Mouse (Mus musculus) adrenal gland, adult 18-20 months (tissue): Measurements from ENCODE around the gene Txn2. TPM values are rescaled to one million over a fixed set of nuclear protein-coding genes. Genes with fewer than 3 reads are reported as not detected.
A peak's percentile ranks its signal among the peaks of the same experiment; 100 is the strongest.

Experiments used
- DNase-seq, 2 experiments: peaks; one replicate each; pipeline ENCODE4 v3.0.0; 2021 to 2022; ENCODE audit warnings: low spot score in 2 of 2
- total RNA-seq, 2 experiments: library from RNA; stranded (reverse); gene quantifications; 1 replicate in 1 of 2; 2 replicates in 1 of 2; pipeline ENCODE4 v1.2.3; 2021

Gene Txn2
- total RNA-seq, 2 experiments from 2014 or later: 544 to 611 TPM

DNA sequence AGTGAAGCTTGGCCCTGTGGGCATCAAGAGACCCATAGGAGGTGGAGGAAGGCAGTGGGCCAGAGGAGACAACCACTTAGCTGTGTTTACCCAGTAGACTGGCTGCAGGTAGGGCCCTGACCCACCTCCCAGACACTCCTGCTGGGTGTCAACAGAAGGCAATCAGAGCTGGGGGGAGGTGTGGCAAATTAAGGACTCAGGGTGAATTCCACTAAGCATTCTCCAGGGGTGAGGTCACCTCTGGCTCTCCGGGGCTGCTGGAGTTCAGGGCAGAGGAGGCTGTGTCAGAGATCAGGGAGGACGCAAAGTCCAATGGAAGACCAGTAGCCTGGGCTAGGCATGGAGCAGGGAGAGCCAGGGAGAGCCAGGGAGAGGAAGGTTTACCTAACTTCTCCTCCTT is 17.7 kb downstream of the Txn2 start:
- peak in 1 of 2 experiments; percentile 37 for DNase-seq

DNA sequence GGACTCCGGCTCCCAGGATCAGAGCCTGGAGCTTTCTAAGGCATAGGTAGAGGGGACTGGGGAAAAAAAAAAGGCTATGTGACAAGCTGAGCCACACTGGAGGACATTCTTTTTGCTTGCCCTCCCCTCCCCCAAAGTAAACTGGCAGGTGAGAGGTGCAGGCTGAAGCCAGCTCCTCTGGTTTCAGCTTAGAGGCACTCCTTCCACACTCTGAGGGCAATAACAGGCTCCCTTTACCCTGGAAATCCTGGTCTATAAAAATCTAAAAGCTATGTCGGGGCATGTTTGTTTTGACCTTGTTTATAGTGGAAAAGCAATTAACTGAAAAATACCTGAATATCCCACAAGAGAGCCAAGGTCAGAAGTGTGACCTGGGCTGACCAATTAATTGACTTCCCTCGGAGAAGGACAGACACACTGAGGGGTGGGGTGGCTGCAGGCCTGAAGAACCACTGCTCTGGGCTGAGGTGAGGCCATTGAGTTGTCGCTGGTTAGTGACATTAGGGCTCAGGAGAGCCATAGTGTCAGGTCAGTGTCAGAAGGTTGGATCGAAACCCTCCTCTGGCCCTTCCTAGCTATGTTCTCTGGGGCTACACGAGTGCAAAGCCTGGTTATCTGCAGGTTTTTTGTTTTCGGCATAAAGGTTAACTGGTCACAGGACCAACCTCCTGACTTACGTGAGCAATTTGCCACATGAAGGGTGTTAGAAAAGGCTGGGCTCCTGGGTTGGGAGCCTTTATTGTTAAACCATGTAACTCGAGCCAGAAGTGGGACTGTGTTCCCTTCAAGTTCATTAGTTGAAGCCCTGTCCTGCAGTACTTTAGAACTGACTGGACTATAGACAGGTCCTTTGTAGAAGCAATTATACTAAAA is 20.9 kb downstream of the Txn2 start:
- DNase-seq: no peak

DNA sequence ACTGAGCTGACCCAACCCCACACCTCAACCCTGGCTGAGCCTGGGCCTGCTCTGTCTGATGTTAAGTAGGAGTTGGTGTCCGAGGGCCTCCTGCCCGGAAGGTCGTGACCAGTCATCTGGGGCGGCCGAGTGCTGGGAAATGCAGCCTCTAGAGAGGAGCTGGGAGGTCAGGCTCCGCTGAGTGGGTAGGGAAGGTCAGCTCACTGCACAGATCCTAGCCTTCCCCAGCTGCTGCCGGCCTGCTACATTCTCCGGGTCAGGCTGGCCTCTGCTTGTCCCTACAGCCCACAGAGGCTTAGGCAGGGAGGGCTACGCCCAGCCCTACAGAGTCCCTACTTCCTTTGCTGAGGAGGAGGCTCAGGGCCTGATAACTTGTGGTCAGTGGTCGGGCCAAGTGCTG is 22.3 kb downstream of the Txn2 start:
- no peak for DNase-seq

DNA sequence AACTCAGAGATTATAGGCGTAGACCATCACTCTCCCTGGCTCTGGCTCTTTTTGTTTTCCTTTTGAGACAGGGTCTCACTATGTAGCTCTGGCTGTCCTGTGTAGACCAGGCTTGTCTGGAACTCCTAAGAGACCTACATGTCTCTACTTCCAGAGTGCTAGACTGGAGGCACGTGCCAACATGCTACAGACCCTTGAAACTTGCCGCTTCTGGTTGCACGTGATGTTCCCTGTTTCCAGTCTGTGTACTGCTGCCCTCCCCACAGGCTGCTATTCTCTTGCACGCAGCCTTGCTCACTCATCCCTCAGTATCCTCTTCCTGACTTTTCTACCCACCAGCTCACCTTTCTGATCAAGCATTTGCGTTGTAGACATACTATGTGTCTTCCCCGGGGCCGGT is 22.7 kb downstream of the Txn2 start:
- DNase-seq: no peak

DNA sequence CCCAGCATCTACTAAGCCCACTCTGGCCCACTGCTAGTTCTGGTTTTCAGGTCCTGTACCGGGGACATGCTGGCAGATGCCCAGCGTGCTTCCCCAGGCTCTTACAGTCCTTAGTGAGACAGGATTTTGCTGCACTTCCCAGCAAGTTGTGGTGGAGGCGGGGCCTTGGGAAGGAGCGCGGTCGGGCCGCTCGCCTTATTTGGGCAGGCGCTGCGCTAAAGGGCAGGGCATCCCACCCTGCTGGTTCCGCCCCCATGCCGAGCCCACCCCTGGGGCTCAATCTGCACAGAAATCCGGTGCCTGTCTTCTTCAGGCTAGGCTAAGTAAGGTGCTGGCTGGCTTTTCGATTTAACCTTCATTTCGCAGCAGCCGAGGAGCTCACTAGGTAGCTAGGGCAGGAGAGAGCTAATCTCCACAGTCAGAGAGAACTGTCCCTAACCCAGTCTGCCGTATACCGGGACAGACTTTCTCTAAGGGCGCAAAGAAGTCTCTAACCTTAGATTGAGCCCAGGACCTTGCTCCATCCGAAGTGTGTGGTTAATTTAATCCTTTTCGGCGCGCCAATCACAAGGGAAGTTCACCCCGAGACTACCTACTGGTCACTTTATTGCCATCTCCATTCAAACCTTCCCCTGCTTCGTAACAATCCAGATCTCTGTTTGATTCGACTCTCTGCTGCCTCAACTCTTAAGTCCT is 23.4 kb downstream of the Txn2 start:
- peak in 1 of 2 experiments; percentile 72 for DNase-seq

DNA sequence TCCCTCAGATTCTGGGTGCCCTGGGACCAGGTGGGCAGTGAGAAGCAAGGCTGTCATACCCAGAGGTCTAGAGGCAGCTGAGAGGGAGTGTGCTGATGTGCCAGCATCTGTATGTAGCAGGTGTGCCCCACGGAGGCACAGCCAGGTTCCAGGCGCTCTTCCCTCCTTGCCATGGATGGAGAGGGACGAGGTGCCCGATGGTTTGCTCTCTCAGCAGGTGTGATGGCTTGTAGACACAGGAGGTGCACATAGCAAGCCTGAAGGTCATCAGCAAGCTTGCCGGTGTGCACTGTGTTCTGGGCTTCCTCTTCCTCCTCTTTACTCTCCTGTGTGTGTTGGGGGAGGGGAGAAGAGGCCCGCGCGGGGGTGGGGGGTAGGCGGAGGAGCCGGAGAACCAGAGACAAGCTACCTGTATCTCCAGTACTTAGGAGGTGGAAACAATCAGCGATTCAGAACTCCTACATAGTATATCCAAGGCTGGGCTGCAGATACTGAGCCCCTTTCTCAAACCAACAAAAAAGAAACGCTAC is 24.4 kb downstream of the Txn2 start:
- DNase-seq: no peak

DNA sequence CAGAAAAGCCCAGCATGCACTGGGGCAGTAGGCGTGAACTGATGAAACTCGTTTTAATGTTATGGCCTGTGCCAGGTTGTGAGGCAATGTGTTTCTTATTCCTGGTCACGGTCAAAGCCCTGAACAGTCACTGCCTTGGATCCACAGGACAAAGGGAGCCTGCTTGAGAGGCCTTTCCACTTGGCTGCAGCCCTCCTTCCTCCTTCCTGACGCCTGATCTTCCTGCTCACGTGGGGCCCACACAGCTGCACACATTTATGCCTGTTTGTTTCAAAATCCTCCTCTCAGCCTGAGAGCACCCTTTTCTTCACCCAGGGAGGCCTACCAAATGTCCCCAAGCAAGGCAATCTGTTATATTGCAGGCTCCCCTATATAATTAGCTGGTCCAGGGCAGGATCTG is 25.6 kb downstream of the Txn2 start:
- DNase-seq: no peak

DNA sequence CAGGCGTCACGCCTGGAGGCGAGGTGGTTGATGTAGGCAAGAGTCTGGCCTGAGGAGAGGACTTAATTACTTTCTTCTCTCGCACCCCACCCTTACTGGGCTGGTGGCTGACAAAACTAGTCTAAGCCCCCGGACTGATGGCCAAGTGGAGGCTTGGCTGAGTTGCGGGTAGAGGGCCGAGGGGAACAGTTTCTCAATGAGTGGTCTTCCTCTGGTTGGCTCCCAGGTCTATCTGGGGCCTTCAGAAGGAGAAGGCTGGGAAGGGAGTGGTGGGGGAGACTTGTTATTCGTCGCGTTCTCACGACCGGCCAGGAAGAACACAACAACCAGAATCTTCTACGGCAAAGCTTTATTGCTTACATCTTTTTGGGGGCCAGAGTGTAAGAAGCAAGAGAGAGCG is 33.9 kb downstream of the Txn2 start:
- no peak for DNase-seq

DNA sequence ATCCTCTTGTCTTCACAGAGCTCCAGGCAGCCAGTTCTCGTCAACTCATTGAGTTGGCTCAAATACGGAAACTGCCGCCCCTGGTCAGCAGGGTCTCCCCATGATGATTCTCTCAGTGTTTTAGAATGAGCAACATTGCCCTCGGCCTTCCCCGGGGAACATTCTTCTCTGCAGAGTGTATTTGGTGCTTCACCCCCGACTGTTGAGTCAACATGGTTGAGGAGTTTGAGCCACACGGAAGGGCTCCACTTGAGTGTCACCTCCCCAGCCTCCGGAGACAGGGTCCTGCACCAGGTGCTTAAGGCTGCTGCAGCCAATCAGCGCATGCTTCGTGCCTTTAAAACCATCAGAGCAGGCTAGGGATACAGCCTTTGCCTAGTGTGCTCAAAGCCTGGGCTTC is 35.5 kb downstream of the Txn2 start:
- DNase-seq: no peak

DNA sequence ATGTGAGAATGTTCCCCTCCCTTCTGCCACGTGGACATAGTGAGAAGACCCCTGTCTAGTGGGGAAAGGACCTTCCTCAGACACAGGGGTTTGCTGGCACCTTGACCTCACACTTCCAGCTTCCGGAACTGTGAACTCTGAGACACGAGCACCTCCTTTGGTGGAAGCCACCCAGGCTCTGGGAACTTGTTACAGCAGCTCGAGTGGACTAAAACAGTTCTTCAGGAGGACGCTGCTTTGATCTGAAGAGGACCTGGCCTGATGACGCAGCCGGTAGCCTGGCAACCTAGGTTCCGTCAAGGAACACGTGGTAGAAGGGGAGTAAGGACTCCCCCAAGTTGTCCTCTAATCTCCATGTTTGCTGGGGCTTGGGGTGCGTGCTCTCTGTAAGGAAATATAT is 36.4 kb downstream of the Txn2 start:
- no peak for DNase-seq

DNA sequence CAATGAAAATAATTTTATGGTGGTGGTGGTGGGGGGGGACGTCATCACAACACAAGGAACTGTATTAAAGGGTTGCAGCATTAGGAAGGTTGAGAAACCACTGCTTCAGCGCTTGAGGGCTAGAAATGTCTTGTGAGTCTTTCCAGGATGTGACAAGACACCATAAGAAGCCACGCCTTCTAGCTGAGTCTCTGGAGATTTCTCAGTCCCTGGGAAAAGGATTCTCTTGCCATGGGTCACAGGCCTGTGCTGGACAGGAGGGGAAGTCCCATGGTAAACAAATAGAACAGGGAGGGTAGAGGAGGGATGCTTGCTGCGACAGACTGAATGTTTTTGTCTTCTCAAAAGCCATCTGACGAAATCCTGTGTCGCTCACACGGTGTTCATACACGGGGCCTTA is 37.0 kb downstream of the Txn2 start:
- no peak for DNase-seq

DNA sequence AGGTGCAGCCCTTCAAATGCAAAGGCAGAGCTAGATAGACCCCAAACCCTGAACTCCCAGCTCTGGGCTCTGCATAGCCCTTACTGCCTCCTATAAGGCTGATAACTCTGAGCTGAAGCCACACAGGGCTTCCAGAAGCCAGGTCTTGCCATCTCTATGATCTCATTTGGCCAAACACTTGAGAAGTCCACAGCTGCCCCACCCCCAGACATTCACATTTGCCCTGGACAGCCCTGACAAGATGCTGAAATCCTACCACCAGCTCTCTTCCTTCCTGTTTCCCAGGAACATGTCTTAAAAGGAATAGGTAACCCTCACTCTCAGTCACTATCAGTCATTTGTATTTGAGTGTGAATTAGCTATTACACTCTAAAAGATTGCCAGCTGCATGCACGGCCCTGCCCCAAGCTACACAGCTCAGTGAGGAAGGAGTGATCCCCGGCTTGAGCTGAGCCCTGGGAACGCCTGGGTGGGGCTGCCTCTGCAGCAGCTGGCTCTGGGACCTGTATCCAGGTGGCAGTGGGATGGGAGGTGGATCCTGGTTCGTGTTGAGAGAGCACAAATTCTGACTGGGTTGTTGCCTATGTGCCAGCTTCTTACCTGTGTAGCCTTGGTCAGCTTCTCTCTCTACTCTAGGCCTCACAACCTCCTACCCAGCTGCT is 38.9 kb downstream of the Txn2 start:
- DNase-seq: no peak

DNA sequence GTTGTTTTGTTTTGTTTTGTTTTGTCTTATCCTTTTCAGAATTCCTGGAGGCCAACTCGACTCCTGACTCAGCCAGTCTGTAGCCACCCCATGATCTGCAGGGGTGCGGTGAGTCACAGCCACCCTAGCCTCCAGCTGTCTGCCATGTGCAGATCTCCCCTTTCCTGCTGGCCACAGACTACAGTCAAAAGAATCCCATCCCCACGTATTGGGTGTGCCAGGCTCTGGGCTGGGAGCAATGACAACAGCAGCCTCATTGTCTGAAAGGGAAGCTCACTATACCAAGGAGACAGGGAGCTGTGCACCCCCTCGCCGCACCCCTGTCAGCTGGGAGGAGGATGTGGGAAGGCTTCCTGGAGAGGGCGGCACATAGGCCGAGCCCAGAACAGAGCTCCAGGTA is 40.5 kb downstream of the Txn2 start:
- peak; percentile 25 to 38 for DNase-seq

DNA sequence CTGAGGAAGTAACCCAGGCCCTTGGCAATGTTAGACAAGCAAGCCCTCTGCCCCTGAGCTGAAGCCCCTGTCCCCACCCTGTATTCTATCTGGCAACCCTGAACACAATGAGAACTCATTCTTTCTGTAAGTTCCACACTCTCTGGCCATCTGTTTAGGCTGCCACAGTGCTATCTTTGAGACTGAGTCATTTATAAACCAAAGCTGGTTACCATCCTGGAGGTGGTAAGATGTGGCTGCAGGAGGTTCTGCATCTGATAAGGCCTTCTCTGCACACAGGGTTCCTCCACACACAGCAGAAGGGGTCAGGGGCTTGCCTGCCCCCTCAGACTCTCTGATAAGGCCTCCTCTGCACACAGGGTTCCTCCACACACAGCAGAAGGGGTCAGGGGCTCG is 41.7 kb downstream of the Txn2 start:
- DNase-seq: no peak

DNA sequence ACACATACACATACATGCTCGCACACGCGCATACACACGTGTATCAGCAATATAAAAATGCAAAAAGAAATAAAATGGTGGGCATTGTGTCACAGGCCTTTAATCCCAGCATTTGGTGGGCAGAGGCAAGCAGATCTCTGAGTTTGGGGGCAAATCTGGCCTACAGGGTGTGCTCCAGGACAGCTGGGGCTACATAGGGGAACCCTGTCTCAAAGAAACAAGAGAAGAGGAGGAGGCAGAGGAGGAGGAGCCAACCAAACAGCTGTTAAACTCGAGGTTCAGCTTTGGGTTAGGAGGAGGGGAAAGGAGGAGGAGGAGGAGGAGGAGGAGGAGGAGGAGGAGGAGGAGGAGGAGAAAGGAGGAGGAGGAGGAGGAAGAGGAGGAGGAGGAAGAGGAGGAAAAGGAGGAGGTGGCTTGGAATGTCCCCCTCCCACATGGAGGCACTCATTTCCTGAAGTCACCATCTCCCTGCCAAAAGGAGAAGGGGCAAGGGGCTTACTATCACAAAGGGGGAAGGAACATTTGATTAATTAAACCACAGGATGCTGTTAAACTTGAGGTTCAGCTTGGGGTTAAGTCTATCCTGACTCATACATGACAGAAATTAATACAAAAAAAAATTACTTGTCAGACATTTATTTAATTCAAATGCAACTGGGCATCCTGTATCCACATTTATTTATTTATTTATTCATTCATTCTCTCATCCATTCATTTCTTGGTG is 42.3 kb downstream of the Txn2 start:
- no peak for DNase-seq

DNA sequence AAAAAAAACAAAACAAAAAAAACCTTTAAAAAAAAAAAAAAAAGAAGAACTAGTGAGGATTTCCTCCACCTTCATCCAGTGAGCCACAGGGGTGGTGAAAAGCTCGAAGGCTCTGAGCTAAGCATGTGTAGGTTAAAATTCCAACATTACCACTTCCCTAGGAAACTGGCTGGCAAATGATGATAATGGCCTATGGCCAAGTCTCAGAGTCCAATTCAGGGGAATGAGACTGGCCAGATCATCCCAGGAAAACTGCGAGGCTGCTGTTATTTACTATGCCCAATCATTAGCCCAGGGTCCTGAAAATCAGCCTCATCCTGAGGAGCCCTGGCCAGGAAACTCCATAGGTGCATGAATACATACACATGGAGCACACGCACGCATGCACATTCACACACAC is 42.9 kb downstream of the Txn2 start:
- DNase-seq: no peak

DNA sequence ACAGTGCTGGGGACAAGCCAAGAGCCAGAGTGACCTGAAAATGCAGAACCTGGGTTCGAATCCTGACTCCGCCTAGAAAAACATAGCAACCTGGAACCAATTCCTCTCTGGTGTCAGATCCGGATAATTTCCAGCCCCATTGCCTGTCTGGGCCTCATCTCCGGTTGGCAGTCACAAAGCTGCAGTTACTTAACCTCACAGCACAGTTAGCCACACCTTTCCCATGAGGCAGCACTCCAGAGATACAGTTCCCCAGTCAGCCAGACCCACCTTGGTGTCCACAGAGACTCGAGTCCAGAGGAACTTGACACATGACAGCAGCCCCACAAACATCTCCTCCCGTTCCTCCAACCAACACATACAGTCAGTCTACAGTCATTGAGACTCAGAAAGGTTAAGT is 43.6 kb downstream of the Txn2 start:
- no peak for DNase-seq

DNA sequence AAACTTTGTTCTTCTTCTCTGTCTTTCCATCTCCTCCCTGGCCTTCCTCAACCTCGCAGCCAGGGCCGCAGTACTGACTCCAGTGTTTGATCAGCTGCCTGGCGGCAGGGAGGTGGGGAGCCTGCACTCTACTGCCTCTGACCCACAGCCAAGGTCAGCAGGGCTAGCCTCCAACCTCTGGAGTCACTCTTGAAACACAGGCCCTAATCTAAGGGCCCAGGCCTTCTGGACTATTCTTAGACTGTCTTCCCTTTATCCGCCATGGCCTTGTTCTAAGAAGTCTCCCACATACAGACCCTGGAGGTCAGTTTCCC is 45.2 kb downstream of the Txn2 start:
- DNase-seq: peak in 1 of 2 experiments; percentile 22

DNA sequence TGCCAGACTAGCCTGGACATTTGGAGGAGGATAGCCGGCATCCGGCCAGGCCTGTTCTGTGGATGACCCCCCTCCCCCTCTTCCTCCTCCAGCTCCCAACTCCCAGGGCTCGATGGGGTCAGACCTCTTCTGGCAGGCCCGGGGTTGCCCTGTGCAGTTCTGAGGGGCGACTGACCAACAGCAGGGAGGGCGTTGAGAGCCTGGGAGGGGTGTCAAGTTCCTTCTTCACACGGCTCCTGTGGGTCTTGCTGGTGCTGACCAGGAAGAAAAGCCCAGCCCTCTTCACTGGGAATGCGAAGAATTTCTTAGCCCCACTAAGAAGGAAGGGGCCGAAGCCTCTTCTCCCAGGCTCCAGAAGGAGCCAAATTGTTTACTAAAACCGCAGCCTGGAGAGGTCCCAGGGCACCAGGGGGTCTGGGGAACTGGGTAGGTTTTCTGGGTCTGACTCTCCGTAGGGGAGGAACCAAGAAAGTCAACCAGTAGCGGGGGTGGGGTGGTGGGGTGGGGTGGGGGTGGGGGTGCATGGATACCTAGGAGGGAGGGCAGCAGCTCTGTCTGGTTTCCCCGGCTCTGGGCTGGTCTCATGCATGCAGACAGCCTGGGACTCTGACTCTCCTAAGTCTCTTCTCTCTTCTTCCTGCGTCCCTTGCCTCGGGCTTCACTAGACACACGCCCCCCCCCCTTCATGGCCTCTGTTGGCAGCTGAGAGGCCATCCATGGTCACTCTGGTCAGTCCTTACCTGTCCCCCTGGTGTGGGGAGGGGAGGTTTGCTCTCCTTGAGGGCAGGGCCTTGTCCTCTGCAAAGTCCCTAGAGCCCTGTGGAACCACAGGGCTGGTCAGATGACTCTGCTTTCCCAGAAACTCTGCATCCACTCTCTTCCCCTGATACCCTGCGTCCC is 45.8 kb downstream of the Txn2 start:
- peak in 1 of 2 experiments; percentile 19 for DNase-seq

DNA sequence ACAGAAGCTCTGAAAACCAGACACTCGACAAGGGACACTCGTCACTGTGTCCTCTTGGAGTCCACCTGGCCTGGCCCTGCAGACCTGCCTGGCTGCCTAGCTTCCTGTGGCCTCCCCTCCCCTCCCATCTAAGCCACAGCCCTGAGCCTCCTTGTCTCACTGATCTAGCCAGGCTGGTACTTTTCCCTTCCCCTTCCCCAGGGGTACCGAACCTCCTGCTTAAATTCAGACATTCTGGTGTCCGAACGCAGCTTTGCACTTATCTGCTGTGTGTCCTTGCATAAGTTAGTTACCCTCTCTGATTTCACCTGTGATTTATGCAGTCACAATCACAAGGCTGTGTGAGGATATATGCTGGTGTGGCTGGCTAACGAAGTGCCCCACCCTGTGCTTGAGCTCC is 46.5 kb downstream of the Txn2 start:
- no peak for DNase-seq
